Mouse (Mus musculus): ENCODE measurements around the gene Asb6.

DNA sequence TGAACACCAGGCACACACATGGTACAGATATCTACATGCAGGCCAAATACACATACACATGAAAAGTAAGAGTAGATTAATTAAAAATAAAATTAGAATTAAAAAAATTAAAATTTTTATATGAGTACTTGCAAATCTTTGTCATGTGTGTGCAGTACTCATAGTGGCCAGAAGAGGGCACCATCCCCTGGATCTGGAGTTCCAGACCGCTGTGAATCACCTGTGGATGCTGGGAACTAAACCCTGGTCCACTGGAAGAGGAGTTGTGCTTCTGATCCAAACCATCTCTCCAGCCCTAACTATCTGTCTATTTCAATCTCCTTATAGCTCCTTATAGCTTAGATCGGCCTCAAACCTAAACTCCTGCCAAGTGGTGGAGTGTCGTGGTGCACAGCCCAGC is 9.1 kb downstream of the Asb6 start:
- TF ChIP-seq EP300 (IDR thresholded peaks at IDR 0.05) (no peak), CTCF (IDR thresholded peaks at IDR 0.05) (peak; percentile 45)

Data from lung, postnatal 0 days (tissue).